Mouse (Mus musculus) right cerebral cortex, postnatal 36 days (tissue): Measurements from ENCODE around the gene Krtap16-1.

Source experiments
- DNase-seq, 2 experiments: peaks; one replicate each; pipeline ENCODE4 v3.0.0; 2022; ENCODE audit warnings: low spot score in 2 of 2, mixed read lengths in 1 of 2

The Krtap16-1 gene

DNA sequence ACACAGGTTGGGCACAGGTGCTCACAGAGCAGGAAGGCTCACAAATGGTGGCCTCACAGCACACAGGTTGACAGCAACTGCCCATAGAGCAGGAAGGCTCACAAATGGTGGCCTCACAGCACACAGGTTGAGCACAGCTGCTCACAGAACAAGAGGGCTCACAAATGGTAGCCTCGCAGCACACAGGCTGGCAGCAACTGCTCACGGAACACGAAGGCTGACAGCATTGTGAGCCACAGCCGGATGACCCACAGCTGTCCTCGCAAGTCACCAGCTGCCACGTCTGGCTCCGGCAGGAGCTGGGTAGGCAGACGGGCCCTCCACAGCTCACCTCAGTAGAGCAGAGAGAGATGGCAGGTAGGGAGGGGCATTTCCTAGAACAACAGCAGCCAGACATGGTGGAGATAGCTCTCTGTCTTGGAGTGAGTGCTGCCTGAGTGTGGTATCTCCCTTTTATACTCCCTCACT lies at the start of gene Krtap16-1:
TSS of gene Krtap16-1 (minus strand) at position 418 of the 468 bp plus-strand sequence.
- no peak for DNase-seq

DNA sequence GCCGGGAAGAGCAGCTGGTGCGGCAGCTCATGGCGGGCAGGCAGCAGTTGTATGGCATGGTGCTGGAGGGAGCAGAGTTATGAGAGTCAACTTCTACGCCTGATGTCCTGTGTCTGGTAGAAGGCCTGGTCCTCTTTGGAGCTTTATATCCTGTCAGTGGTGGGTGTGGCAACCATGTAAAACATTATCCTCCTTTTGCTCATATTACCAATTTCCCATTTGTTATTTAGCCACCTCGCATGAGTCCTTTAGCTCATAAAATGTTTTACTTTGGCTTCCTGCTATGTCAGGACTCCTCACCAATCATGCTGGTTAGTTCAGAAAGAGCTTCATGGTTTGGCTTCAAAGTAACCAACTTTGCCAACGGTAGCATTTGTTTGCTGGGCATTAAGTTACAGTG lies 43.4 kb upstream of the Krtap16-1 start, which contains the start of gene Krt33b:
TSS of gene Krt33b (minus strand) at position 101 of the 400 bp plus-strand sequence.
- DNase-seq: no peak

DNA sequence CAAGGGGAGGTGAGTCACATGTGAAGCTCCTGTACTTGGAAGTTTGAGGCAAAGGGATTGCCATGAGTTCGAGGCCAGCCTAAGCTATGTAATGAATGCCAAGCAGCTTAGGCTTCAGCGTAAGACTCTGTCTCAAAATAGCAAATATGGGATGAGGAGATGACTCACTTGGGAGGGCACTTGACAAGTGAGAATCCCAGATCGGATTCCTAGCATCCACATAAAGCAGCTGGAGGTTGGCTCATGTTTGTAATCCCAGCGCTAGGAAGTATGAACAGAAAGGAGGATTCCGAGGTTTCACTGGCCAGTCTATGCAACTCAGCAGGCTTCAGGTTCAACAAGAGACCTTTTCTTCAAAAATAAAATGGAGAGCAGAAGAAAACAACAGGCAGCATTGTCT lies 35.0 kb upstream of the Krtap16-1 start:
- peak in 1 of 2 experiments; percentile 7 for DNase-seq

DNA sequence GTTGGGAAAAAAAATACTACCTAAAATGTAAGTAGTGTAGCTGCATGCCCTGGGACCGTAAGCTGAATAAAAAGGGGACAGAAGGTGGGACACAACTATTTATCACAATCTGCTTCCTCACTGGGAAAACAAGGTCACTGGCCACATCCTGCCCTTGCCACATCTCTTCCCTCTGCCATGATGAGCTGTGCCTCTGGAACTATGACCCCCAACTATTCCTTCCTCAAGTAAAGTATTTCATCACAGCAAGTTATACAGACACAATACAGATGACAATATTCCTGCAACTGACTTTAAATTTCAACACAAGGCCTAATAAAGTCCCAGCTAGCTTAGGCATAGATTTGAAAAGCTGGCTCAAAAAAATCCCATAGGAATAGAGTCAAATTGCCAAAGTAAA lies 33.1 kb upstream of the Krtap16-1 start:
- no peak for DNase-seq

DNA sequence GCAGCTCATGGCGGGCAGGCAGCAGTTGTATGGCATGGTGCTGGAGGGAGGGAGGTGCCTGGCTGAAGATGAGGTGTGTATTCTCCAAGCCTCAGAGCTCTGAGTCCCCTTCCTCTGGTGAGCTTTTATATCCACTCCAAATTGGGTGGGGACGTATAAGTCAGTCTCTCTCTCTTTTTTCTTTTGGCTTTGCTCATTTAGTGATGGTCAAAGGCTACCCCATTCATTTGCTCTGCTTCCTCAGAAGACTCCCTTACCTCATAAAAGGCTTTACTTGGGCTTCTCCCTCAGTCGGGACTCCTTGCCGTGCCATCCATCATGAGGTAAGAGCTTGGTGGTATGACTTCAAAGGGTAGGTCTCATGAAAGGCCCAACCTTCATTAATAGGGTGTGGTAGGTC lies 29.7 kb upstream of the Krtap16-1 start, which contains the start of gene Krt33a:
TSS of gene Krt33a (minus strand) at position 101 of the 400 bp plus-strand sequence.
- no peak for DNase-seq

DNA sequence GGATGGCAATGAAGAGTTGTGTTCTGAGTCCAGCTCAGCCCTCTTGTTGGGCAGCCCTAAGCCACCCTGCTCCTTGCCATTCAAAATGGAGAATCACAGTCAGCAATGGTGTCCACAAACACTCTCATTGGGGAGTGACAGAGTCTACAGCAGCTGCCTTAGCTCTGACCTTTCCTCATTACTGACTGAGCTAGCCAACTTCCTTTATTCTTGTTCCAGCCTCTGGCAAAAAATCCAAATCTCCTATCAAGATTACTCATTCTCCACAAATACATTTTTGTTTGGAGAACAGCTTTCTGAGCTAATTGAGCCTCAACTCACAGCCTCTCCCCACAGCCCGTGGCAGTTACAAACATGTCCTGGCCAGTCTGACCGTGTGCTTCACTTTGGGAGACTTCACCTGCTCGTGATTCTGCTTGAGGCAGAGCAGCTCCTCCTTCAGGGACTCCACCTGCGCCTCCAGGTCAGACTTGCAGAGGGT lies 27.3 kb upstream of the Krtap16-1 start:
- DNase-seq: no peak

DNA sequence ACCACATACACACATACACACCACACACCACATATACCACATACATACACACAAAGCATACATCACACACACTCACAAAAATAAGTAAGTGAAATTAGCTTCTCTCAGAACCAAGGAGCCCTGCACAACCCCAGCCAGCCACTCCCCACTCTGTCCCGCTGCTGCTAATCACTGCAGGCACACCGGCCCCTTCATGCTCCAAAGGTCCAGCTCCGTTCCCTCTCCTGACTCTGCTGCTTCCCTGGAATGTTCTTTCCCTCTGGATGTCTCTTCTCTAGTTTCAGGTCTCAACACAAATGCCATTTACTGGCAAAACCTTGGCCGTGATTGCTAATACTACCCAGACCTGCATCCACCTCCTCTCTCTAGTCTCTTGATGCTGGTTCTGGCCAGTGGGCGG lies 24.3 kb upstream of the Krtap16-1 start:
- no peak for DNase-seq

DNA sequence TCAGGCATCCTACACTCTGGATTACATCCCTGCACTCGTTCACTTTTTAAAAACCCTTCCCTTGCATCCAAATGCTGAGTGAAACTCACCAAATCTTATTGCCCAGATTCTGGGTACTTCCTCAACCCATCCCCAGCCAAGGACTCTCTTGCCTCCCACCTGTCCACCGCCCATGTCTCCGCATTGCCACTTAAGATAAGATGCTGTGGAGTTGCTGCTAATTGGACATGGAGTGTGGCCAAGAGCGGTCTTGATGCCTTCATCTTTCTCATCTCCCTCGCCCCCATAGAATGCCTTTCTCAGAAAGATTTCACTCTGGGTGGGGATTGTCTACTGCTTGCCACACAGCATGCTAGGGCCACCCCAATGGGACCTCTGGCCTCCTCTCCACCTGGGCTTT lies 21.9 kb upstream of the Krtap16-1 start:
- peak in 1 of 2 experiments; percentile 45 for DNase-seq

DNA sequence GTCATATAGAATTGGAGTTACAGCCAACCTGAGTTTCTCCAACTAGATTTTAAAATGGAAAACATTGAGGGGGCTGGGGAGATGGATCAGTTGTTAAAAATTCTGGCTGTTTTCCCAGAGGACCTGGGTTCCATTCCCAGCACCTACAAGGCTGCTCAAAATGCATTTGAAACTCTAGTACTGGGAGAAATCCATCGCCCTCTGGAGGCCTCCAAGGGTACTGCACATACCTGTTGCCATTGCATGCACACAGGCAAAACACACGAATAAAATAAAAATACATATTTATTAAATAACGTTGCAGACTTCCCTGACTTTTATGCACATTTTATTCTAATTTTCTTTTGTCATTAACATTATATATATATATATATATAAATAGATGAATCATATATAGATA lies 20.2 kb upstream of the Krtap16-1 start:
- no peak for DNase-seq

DNA sequence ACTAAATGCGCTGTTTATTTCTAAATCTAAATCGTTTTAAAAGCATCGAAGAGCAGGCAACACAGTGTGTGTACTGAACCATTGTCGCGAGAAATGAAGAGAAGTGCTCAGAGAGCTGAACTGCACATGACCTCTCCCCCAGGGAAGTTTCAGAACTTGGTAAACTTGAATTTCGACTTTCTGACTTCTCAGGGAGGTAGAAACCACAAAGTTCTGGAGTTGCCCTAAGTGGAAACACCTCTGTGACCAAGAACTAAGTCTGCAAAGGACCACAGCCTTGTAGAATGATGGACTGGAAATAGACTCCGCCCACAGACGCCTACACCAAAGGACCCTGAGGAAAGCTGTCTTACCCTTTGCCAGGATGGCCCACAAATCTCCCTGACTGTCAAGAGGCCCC lies 19.5 kb upstream of the Krtap16-1 start:
- no peak for DNase-seq

DNA sequence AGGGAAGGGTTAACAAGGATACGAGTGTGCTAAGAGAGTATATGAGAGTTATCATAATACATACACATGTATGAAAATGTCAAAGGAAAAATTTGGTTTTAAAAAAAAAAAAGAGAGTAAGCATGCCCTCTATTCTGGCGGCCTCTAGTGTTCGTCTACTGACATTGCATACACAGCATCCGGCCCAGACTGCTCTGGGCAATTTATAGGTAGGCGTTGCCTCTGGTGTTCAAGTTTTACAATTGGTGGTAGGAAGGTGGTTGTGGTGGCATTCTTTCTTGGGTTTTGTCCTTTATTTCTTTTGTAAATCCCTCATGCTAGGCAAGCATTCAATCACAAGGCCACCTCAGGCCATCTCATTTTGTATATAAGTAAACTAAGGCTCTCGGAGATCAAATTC lies 18.4 kb upstream of the Krtap16-1 start:
- peak in 1 of 2 experiments; percentile 15 for DNase-seq

DNA sequence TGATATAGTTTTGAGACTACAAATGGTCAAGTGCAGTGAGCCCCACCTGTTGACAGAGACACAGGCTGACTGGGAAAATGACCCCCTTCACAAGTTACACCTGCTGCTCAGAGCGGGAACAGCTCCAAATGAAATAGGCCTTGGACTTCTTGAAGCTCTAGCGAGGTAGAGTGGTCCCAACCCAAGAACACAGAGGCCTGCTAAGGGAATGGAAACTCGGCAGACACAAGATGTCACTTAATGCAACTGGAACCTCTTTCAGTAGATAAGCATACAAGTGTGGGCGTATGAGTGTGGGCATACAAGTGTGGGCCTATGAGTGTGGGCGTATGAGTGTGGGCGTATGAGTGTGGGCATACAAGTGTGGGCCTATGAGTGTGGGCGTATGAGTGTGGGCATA lies 12.7 kb upstream of the Krtap16-1 start:
- no peak for DNase-seq

DNA sequence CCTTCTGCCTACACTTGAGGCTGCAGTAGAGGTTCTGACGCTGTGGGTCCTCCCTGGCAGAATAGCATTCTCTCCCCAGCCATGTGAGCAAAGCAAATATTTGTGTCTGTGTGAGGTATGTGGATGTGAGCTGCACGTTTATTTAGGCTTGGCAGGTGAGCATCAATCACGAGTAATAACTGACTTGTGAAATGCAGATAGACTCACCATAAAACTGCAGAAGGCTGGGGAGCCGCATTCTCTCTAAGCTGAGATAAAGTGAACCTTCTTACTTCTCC lies 7.9 kb upstream of the Krtap16-1 start:
- no peak for DNase-seq

DNA sequence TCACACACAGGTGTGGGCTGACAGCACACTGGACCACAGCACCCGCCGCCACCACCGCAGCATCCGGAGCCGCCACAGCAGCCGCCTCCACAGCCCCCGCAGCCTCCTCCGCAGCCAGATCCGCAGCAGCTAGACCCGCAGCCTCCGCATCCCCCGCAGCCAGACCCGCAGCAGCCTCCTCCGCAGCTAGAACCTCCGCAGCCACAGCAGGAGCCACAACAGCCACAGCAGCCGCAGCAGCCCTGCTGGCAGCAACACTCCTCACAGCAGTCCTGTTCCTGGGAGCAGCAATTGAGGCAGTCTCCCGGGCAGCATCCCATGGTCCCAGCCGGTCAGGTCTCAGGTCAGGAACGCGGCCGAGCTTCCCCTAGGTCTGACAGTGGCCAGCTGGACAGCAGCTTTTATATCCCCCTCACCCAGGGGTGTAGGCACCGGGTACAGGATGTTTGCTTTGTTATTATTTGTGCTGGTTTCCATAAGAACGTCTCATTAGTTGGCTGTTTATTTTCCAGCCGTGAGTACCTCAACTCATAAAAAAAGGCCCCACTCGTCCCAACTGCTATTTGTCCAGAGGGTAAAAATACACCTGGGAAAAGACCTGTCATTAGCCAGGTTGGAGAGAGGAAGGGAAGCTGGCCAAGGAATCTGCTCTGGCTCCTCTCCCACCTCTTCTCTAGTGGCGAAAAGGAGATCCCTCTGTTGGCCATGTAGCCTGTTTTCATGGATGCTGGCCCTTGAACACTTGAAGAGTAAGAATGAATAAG lies 7.4 kb upstream of the Krtap16-1 start, which contains the start of gene Krtap17-1:
TSS of gene Krtap17-1 (minus strand) at position 375 of the 764 bp plus-strand sequence.
- no peak for DNase-seq

DNA sequence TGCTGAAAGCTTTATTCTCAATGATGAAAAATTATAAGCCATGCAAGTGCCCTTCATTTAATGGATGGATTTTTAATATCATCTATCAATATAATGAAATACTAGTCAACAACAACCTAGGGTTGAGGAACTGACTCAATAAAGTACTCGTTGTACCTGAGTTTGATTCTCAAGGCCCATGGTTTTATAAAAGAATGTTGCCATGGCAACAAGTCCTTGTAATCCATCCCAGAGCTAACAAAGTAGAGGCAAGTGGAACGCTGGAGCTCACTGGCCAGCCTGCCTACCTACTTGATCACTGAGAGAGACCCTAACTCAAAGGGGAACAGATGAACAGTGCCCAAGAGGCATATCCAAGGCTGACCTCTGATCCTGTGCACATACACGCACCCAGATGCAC lies 4.2 kb upstream of the Krtap16-1 start:
- DNase-seq: no peak

DNA sequence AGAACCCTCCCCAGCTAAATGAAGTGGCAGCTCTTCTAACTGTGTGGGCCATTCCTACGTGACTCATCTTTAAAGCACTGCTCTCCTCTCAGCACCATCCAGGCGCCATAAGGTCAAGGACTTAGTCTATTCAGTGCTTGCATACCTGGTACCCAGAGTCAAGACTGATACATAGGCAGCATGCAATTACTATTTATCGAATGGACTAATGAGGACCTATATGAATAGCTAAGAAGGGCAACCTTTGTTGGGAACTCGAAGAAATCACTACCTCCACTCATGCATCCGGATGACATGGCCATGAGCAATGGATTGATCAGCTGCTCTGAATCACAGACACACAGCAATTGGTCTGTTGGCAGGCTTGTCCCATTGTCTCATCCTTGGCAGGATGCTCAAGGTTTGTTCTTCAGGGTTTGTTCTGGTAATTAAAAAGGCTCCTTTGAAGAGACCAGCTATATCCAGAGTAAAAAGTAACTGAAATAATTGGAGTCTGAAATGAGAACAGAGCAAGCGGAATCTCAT lies 3.5 kb upstream of the Krtap16-1 start:
- no peak for DNase-seq

DNA sequence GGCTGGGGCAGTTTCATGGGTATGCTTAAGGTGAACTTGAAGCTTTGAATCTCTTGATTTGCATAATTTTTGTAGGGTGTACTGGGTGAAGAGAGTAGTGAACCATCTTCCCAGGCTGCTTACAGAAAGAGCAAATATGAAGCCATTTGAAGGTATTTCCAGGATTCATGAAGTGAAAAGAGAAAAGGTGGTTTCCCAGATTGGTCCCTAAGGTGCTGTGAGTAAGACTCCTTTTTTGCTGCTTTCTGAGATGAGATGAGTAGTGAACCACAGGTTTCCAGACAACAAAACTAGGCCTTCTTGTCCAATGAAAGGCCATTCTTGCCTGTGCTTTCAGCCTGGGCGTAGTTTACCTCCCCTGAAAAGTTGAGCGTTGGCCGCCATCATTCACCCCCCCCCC lies 2.1 kb upstream of the Krtap16-1 start:
- no peak for DNase-seq

DNA sequence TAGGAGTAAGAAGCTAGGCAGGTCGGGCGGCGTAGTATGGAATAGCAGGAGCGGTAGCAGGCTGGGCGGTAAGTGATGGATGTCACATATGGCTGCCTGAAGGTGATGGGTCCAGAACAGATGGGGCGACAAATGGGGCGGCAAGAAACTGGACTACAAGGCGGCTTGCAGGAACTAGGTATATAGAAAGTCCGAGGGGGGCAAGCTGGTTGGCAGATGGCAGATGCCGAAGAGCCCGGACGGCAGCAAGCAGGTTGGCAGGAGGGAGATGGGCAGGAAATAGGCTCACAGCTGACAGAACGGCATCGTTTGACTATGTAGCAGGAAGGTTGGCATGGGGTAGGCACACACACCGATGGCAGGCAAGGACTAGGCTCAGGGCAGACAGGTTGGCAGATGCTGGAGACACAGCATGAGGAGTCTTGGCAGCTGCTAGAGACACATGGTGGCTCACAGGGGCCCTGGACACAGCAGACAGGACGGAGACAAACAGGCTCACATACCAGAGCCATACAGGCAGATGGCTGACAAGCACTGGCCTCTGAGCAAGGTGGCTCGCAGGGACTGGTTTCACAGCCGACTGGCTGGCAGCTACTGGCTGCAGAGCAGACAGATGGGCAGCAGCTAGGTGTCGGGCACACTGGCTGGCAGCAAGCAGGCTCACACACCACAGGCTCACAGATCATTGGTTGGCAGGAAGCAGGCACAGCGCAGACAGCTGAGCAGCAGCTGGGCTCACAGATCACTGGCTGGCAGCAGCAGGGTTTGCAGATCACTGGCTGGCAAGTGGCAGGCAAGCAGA lies 905 bp downstream of the Krtap16-1 start:
- DNase-seq: peak; percentile 55 to 58

DNA sequence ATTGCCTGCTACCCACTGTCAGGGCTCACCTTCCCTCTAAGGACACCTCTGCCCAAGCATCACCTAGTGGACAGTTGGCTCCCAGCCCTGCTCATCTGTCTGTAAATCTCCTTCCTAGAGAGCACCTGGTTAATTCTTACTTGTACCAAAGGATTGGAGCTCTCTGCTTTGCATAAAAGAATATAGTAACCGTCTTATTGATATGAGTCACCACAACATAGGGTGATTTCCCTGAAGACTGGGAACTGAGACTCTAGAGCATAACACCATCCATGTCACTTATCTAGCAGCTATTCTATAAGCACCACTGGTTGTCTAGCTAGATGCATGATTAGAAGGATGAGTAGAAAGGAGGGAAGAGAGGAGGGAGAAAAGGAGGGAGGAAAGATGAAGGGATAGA lies 3.0 kb downstream of the Krtap16-1 start:
- DNase-seq: no peak

DNA sequence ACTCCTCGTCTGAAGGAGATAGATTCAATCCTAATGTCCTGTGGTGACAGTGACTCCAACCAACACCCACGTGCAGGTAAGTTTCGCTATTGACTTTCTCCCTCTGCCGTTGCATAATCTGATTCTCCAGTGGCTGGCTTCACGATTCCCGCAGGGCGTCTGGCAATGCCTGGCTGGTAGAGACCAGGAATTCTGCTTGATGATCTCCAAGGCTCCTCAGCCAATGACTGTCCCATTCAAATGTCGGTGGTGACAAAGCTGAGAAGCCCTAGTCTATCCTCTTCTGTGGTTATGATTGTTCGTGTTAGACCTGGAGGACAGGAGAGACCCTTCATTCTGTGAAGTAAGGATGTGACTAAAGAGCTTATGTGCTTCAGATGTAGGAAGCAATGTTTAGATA lies 3.7 kb downstream of the Krtap16-1 start:
- DNase-seq: no peak

DNA sequence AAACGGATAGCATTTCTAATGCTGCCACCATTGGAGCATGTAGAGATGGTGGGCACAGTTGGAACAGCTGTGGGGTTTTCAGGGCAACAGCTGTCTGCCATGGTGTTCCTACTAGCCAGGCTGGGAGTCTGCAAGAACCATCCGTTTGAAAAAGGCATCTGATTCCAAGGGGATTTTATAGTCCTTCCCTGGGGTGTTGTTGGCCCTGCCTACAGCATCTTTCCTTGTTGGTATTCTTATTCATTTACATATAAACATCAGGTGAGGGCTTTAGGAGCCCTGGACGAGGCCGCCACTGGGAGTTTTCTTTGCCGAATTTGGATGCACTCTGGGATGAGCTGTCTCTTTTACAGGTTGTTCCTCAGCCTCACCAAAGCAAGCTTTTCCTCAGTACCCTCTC lies 7.4 kb downstream of the Krtap16-1 start, which contains the start of gene Krtap29-1:
TSS of gene Krtap29-1 (minus strand) at position 101 of the 400 bp plus-strand sequence.
- no peak for DNase-seq

DNA sequence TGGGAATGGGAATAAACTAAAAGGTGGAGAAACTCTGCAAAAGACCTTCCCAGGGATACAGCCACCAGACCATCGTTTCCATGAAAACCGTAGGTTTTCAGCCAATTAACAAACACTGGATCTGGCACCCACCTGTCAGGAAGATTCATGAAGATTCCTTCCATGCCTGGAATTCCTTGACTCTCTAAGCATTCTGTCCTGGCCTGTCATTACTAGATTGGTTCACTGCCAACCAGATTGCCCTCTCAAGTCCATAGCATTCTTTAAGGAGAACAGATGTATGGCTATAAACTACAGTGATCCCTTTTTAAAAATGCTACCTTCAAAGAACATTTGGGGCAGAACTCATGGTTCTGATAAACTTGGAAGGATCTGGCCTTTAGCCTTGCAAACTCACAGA lies 20.4 kb downstream of the Krtap16-1 start:
- DNase-seq: no peak
